Mouse (Mus musculus) MEL (cell line): Measurements from ENCODE around the gene Gm48551. TPM values are rescaled to one million over a fixed set of nuclear protein-coding genes. Genes with fewer than 3 reads are reported as not detected.

Source experiments
- DNase-seq: peaks from one replicate; pipeline ENCODE4 v3.0.0; 2011; ENCODE audit warnings: low read depth, low spot score
- H3K27ac ChIP-seq: 2 replicates; pipeline ENCODE4 v1.5.1; 2012; ENCODE audit warnings: low read depth, mild to moderate bottlenecking, control low read depth, low read length, moderate library complexity; ENCODE audit not compliant: control insufficient read depth
- H3K27me3 ChIP-seq, 2 experiments: fragments of 150-350 bp in 1 of 2; sonication (generic) in 1 of 2; 2 replicates each; pipeline ENCODE4 v1.6.1; 2012; ENCODE audit warnings: low read length in 2 of 2, mild to moderate bottlenecking in 2 of 2, improper control_type of control experiment in 1 of 2, moderate library complexity in 1 of 2; ENCODE audit not compliant: insufficient read depth in 2 of 2, control insufficient read depth in 1 of 2
- H3K36me3 ChIP-seq, 2 experiments: 2 replicates each; pipeline ENCODE4 v1.6.1; 2012 to 2014; ENCODE audit warnings: low read length in 2 of 2, improper control_type of control experiment in 1 of 2, inconsistent platforms in 1 of 2, mild to moderate bottlenecking in 1 of 2; ENCODE audit not compliant: insufficient read depth in 2 of 2, control insufficient read depth in 1 of 2
- H3K4me1 ChIP-seq, 2 experiments: fragments of 150-350 bp in 1 of 2; sonication (generic) in 1 of 2; 2 replicates each; pipeline ENCODE4 v1.6.1; 2012; ENCODE audit warnings: low read length in 2 of 2, improper control_type of control experiment in 1 of 2, mild to moderate bottlenecking in 1 of 2; ENCODE audit not compliant: insufficient read depth in 2 of 2, control insufficient read depth in 1 of 2
- H3K4me3 ChIP-seq, 2 experiments: fragments of 150-350 bp in 1 of 2; sonication (generic) in 1 of 2; 2 replicates each; pipeline ENCODE4 v1.5.1; 2012; ENCODE audit warnings: low read depth in 2 of 2, low read length in 2 of 2, mild to moderate bottlenecking in 2 of 2, moderate library complexity in 2 of 2, control low read depth in 1 of 2, improper control_type of control experiment in 1 of 2; ENCODE audit not compliant: control insufficient read depth in 1 of 2, insufficient read depth in 1 of 2
- H3K79me2 ChIP-seq: 2 replicates; pipeline ENCODE4 v1.6.1; 2012; ENCODE audit warnings: mild to moderate bottlenecking, low read length, moderate library complexity; ENCODE audit not compliant: control insufficient read depth, poor library complexity, insufficient read depth
- H3K9ac ChIP-seq: 2 replicates; pipeline ENCODE4 v1.6.1; 2012; ENCODE audit warnings: low read depth, mild to moderate bottlenecking, control low read depth, low read length, moderate library complexity; ENCODE audit not compliant: control insufficient read depth, poor library complexity, severe bottlenecking
- H3K9me3 ChIP-seq: fragments of 150-350 bp; sonication (generic); replicated peaks from 2 replicates; pipeline ENCODE4 v1.6.1; 2012; ENCODE audit warnings: mild to moderate bottlenecking, low read length, improper control_type of control experiment, moderate library complexity; ENCODE audit not compliant: insufficient read depth
- BHLHE40 ChIP-seq: IDR thresholded peaks from 2 replicates; pipeline ENCODE4 v1.6.1; 2012; ENCODE audit warnings: low read depth, mild to moderate bottlenecking, inconsistent platforms, low read length, improper control_type of control experiment, borderline replicate concordance
- CHD2 ChIP-seq: IDR thresholded peaks from 2 replicates; pipeline ENCODE4 v1.6.1; 2011; ENCODE audit warnings: low read length, improper control_type of control experiment
- CTCF ChIP-seq, 3 experiments: IDR thresholded peaks in 2 of 3; conservative IDR thresholded peaks in 1 of 3; 2 replicates each; pipeline ENCODE4 v1.5.1; 2011 to 2012; ENCODE audit warnings: low read length in 3 of 3, low read depth in 2 of 3, mild to moderate bottlenecking in 2 of 3, improper control_type of control experiment in 1 of 3, inconsistent platforms in 1 of 3, mixed read lengths in 1 of 3, moderate library complexity in 1 of 3; ENCODE audit not compliant: control insufficient read depth in 1 of 3, insufficient read depth in 1 of 3, poor library complexity in 1 of 3, severe bottlenecking in 1 of 3
- EP300 ChIP-seq, 2 experiments: IDR thresholded peaks; 2 replicates each; pipeline ENCODE4 v1.6.1; 2011; ENCODE audit warnings: improper control_type of control experiment in 2 of 2, low read length in 2 of 2, low read depth in 1 of 2, mild to moderate bottlenecking in 1 of 2
- ETS1 ChIP-seq: IDR thresholded peaks from 2 replicates; pipeline ENCODE4 v1.6.1; 2012; ENCODE audit warnings: low read depth, mild to moderate bottlenecking, inconsistent platforms, low read length, improper control_type of control experiment, moderate library complexity
- GATA1 ChIP-seq: IDR thresholded peaks from 2 replicates; pipeline ENCODE4 v1.6.1; 2011; ENCODE audit warnings: low read depth, low read length, improper control_type of control experiment
- HCFC1 ChIP-seq: IDR thresholded peaks from 2 replicates; pipeline ENCODE4 v1.6.1; 2012; ENCODE audit warnings: low read depth, mild to moderate bottlenecking, inconsistent platforms, low read length, improper control_type of control experiment, moderate library complexity
- JUND ChIP-seq: IDR thresholded peaks from 2 replicates; pipeline ENCODE4 v1.6.1; 2011; ENCODE audit warnings: low read depth, mild to moderate bottlenecking, improper control_type of control experiment, low read length
- MAFK ChIP-seq: IDR thresholded peaks from 2 replicates; pipeline ENCODE4 v1.6.1; 2011; ENCODE audit warnings: low read depth, mild to moderate bottlenecking, low read length, improper control_type of control experiment, borderline replicate concordance
- MAX ChIP-seq: IDR thresholded peaks from 2 replicates; pipeline ENCODE4 v1.6.1; 2011; ENCODE audit warnings: low read length, improper control_type of control experiment
- MEF2A ChIP-seq: IDR thresholded peaks from 2 replicates; pipeline ENCODE4 v1.6.1; 2014; ENCODE audit warnings: low read depth, mild to moderate bottlenecking, inconsistent platforms, low read length, improper control_type of control experiment; ENCODE audit not compliant: poor library complexity, insufficient replicate concordance, severe bottlenecking; ENCODE audit errors: extremely low read depth
- MXI1 ChIP-seq: IDR thresholded peaks from 2 replicates; pipeline ENCODE4 v1.6.1; 2011; ENCODE audit warnings: mild to moderate bottlenecking, low read depth, low read length, improper control_type of control experiment
- POLR2A ChIP-seq, 2 experiments: IDR thresholded peaks; 2 replicates each; pipeline ENCODE4 v1.6.1; 2011 to 2012; ENCODE audit warnings: low read length in 2 of 2, mild to moderate bottlenecking in 2 of 2, control low read depth in 1 of 2, improper control_type of control experiment in 1 of 2, low read depth in 1 of 2, moderate library complexity in 1 of 2; ENCODE audit not compliant: control insufficient read depth in 1 of 2, insufficient read depth in 1 of 2, poor library complexity in 1 of 2
- POLR2AphosphoS2 ChIP-seq: IDR thresholded peaks from 2 replicates; pipeline ENCODE4 v1.6.1; 2011; ENCODE audit warnings: low read length, improper control_type of control experiment
- RAD21 ChIP-seq: IDR thresholded peaks from 2 replicates; pipeline ENCODE4 v1.6.1; 2011; ENCODE audit warnings: mild to moderate bottlenecking, low read depth, low read length, improper control_type of control experiment
- SIN3A ChIP-seq: IDR thresholded peaks from 2 replicates; pipeline ENCODE4 v1.6.1; 2012; ENCODE audit warnings: low read length, improper control_type of control experiment, inconsistent platforms
- SMC3 ChIP-seq: IDR thresholded peaks from 2 replicates; pipeline ENCODE4 v1.6.1; 2011; ENCODE audit warnings: low read depth, low read length, improper control_type of control experiment
- TAL1 ChIP-seq: IDR thresholded peaks from 2 replicates; pipeline ENCODE4 v1.6.1; 2012; ENCODE audit warnings: mild to moderate bottlenecking, inconsistent platforms, low read length, moderate library complexity, mixed read lengths
- TBP ChIP-seq: IDR thresholded peaks from 2 replicates; pipeline ENCODE4 v1.8.0; 2011; ENCODE audit warnings: low read depth, low read length, improper control_type of control experiment
- TCF12 ChIP-seq: IDR thresholded peaks from 2 replicates; pipeline ENCODE4 v1.6.1; 2014; ENCODE audit warnings: low read depth, mild to moderate bottlenecking, inconsistent platforms, low read length, improper control_type of control experiment, moderate library complexity
- USF1 ChIP-seq: IDR thresholded peaks from 2 replicates; pipeline ENCODE4 v1.6.1; 2014; ENCODE audit warnings: low read depth, mild to moderate bottlenecking, inconsistent platforms, low read length, improper control_type of control experiment, moderate library complexity
- USF2 ChIP-seq, 2 experiments: IDR thresholded peaks; 2 replicates each; pipeline ENCODE4 v1.6.1; 2011 to 2012; ENCODE audit warnings: improper control_type of control experiment in 2 of 2, low read length in 2 of 2, borderline replicate concordance in 1 of 2, inconsistent platforms in 1 of 2, low read depth in 1 of 2, mild to moderate bottlenecking in 1 of 2; ENCODE audit not compliant: insufficient read depth in 1 of 2
- ZC3H11A ChIP-seq: IDR thresholded peaks from 2 replicates; pipeline ENCODE4 v1.6.1; 2012; ENCODE audit warnings: low read depth, mild to moderate bottlenecking, inconsistent platforms, low read length, improper control_type of control experiment
- ZKSCAN1 ChIP-seq: IDR thresholded peaks from 2 replicates; pipeline ENCODE4 v1.6.1; 2012; ENCODE audit warnings: low read depth, mild to moderate bottlenecking, inconsistent platforms, low read length, improper control_type of control experiment, moderate library complexity
- ZMIZ1 ChIP-seq: IDR thresholded peaks from 2 replicates; pipeline ENCODE4 v1.6.1; 2012; ENCODE audit warnings: low read depth, mild to moderate bottlenecking, inconsistent platforms, low read length, improper control_type of control experiment, moderate library complexity
- ZNF384 ChIP-seq: IDR thresholded peaks from 2 replicates; pipeline ENCODE4 v1.6.1; 2012; ENCODE audit warnings: low read depth, mild to moderate bottlenecking, inconsistent platforms, low read length, improper control_type of control experiment
- polyA plus RNA-seq, 2 experiments: library from polyadenylated mRNA; stranded (reverse) in 1 of 2; unstranded in 1 of 2; fragments of >175 nt in 1 of 2; fragments of >200 nt in 1 of 2; gene quantifications; 2 replicates each; pipeline versions ENCODE4 v1.2.1 to v1.2.4; 2012; ENCODE audit warnings: low replicate concordance in 2 of 2, low read depth in 1 of 2; ENCODE audit not compliant: insufficient read length in 2 of 2, insufficient read depth in 1 of 2, missing spikeins in 1 of 2
- total RNA-seq: library from RNA; depleted of rRNA; stranded (reverse); fragments of 300-350 nt; gene quantifications from 2 replicates; pipeline ENCODE4 v1.2.3, GENCODE M21; 2012

Gene Gm48551
- total and polyA plus RNA-seq, 3 experiments = 0.62 to 2.6 TPM; not detected in 1

GRCm38 (mm10) chr10:81405588-81406201 lies 21.4 kb downstream of the Gm48551 start:
- Histone ChIP-seq H3K4me1 (peaks cover 3 to 29% of the 10 kb centered on the region in 2 experiments; a peak in 3 of 4 replicates), H3K9me3 (no peaks in the 10 kb centered on the region), H3K27ac (no peak overlapping the region), H3K79me2 (no peaks in the 10 kb centered on the region), H3K27me3 (no peaks in the 10 kb centered on the region), H3K4me3 (no peak overlapping the region), H3K9ac (no peak overlapping the region), H3K36me3 (peaks cover 0 to 16% of the 10 kb centered on the region in 2 experiments; a peak in 2 of 4 replicates)
- DNase-seq = peak; percentile 68
- TF ChIP-seq RAD21 (peak; percentile 16), USF2 (IDR thresholded peaks at IDR 0.05; ENCODE audit: borderline replicate concordance in 1 of 2, insufficient read depth in 1 of 2, low read depth in 1 of 2, low read length in 2 of 2) (no peak), POLR2A (IDR thresholded peaks at IDR 0.05; ENCODE audit: control insufficient read depth in 1 of 2, insufficient read depth in 1 of 2, low read depth in 1 of 2, low read length in 2 of 2, poor library complexity in 1 of 2) (no peak), ZC3H11A (no peak), MXI1 (no peak), ZKSCAN1 (no peak), CTCF (IDR thresholded peaks at IDR 0.05 in 2 of 3, conservative IDR thresholded peaks at IDR 0.05 in 1 of 3; ENCODE audit: control insufficient read depth in 1 of 3, insufficient read depth in 1 of 3, low read depth in 2 of 3, low read length in 3 of 3, poor library complexity in 1 of 3, severe bottlenecking in 1 of 3) (peak; percentile 81 to 87 (median 85)), ZMIZ1 (no peak), TCF12 (no peak), MEF2A (no peak), TBP (no peak), HCFC1 (no peak), BHLHE40 (no peak), TAL1 (no peak), EP300 (IDR thresholded peaks at IDR 0.05; ENCODE audit: low read depth in 1 of 2, low read length in 2 of 2) (no peak), SMC3 (peak; percentile 37), GATA1 (no peak), JUND (no peak), POLR2AphosphoS2 (no peak), CHD2 (no peak), USF1 (0 out of 2 replicates have a peak, but pooled peaks have one; percentile 10), SIN3A (no peak), ZNF384 (no peak), ETS1 (no peak), MAX (no peak), MAFK (no peak)
